Mouse (Mus musculus) forebrain, embryonic 11.5 days (tissue): ENCODE results near the gene Dpep2nb. TPM values are rescaled to one million over a fixed set of nuclear protein-coding genes. Genes with fewer than 3 reads are reported as not detected.
A peak's percentile ranks its signal among the peaks of the same experiment; 100 is the strongest.

Source experiments
- ATAC-seq: fragments of 200-750 bp; cut with Nextera tagmentation; replicated peaks from 2 replicates; pipeline ENCODE4 v1.8.0; 2017; ENCODE audit warnings: moderate TSS enrichment; ENCODE audit not compliant: low FRiP score
- DNase-seq: peaks from one replicate; pipeline ENCODE4 v3.0.0-alpha.2; 2017; ENCODE audit warnings: low spot score
- H3K27ac ChIP-seq: fragments of 300-500 bp; sonication (generic); 2 replicates; pipeline ENCODE4 v1.5.1; 2014; ENCODE audit warnings: low read depth, low read length
- H3K27me3 ChIP-seq: fragments of 300-500 bp; sonication (generic); 2 replicates; pipeline ENCODE4 v1.6.1; 2014; ENCODE audit warnings: mild to moderate bottlenecking, low read length, mixed read lengths; ENCODE audit not compliant: control insufficient read depth, insufficient read depth
- H3K36me3 ChIP-seq: fragments of 300-500 bp; sonication (generic); 2 replicates; pipeline ENCODE4 v1.6.1; 2014; ENCODE audit warnings: mild to moderate bottlenecking, low read length, moderate library complexity, mixed read lengths; ENCODE audit not compliant: control insufficient read depth, insufficient read depth
- H3K4me1 ChIP-seq: fragments of 300-500 bp; sonication (generic); replicated peaks from 2 replicates; pipeline ENCODE4 v1.6.1; 2014; ENCODE audit warnings: low read length, mixed read lengths; ENCODE audit not compliant: control insufficient read depth, insufficient read depth
- H3K4me2 ChIP-seq: fragments of 300-500 bp; sonication (generic); 2 replicates; pipeline ENCODE4 v1.6.1; 2014; ENCODE audit warnings: low read depth, mild to moderate bottlenecking, low read length, moderate library complexity, mixed read lengths; ENCODE audit not compliant: severe bottlenecking
- H3K4me3 ChIP-seq: fragments of 300-500 bp; sonication (generic); 2 replicates; pipeline ENCODE4 v1.5.1; 2014; ENCODE audit warnings: low read depth, low read length
- H3K9ac ChIP-seq: fragments of 300-500 bp; sonication (generic); 2 replicates; pipeline ENCODE4 v1.6.1; 2014; ENCODE audit warnings: low read length
- H3K9me3 ChIP-seq: fragments of 300-500 bp; sonication (generic); 2 replicates; pipeline ENCODE4 v1.6.1; 2016; ENCODE audit warnings: low read length, mixed read lengths; ENCODE audit not compliant: control insufficient read depth
- WGBS: fragments of 180-500 bp; shearing (Covaris S2); extraction: QIAGEN DNeasy Blood & Tissue Kit; methylation state at CpG from one replicate; pipeline ENCODE4 v1.1.7; 2014; 5-methylcytosine and 5-hydroxymethylcytosine counted together
- polyA plus RNA-seq: library from polyadenylated mRNA; unstranded; fragments of >200 nt; fragmentation: Nextera tagmentation; extraction: Ambion mirVana; gene quantifications from 2 replicates; pipeline ENCODE4 v1.2.1, GENCODE M21; 2014

The Dpep2nb gene
- polyA plus RNA-seq, 1 experiment from 2014 or later: not detected

DNA sequence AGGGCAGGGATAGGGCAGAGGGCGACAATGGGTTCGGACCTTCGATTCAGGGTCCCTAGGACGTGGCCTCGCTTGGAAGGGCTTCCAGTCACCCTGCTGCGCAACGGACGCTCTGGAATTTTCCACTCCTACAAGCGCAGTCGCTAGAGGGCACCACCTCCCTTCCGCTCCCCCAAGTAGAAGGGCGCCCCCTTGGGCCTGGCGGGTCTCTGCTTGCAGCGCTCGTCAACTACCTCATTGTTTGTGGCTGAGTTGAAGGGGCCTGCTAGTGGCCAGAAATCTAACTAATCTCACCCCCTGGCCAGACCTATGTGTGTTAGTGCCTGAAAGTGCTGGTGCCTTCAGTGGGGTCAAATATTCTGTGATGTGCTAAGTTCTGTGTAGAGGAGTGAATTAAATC lies 26.4 kb downstream of the Dpep2nb start, which contains the start of gene Dpep3:
TSS of gene Dpep3 (minus strand) at position 105 of the 400 bp plus-strand sequence.
- Histone ChIP-seq H3K9me3 (no peaks in the 10 kb centered on the region), H3K4me2 (no peak within 1 kb of the TSS), H3K9ac (no peak within 1 kb of the TSS), H3K27me3 (no peaks in the 10 kb centered on the region), H3K4me3 (no peak within 1 kb of the TSS), H3K4me1 (no peaks in the 10 kb centered on the region), H3K36me3 (no peaks in the 10 kb centered on the region), H3K27ac (no peak within 1 kb of the TSS)
- DNase-seq (no peak), ATAC-seq (no peak)
- 91% methylated on average over 15 of the region's 15 CpGs for WGBS

GRCm38 (mm10) chr8:105975363-105975762 lies 30.4 kb downstream of the Dpep2nb start:
- no peak for ATAC-seq
- Histone ChIP-seq H3K9ac (no peak overlapping the region), H3K4me2 (no peak overlapping the region), H3K36me3 (no peaks in the 10 kb centered on the region), H3K27ac (no peak overlapping the region), H3K27me3 (no peaks in the 10 kb centered on the region), H3K9me3 (no peaks in the 10 kb centered on the region), H3K4me3 (no peak overlapping the region), H3K4me1 (no peaks in the 10 kb centered on the region)
- WGBS: 61% methylated on average over 7 of the region's 7 CpGs
- no peak for DNase-seq

DNA sequence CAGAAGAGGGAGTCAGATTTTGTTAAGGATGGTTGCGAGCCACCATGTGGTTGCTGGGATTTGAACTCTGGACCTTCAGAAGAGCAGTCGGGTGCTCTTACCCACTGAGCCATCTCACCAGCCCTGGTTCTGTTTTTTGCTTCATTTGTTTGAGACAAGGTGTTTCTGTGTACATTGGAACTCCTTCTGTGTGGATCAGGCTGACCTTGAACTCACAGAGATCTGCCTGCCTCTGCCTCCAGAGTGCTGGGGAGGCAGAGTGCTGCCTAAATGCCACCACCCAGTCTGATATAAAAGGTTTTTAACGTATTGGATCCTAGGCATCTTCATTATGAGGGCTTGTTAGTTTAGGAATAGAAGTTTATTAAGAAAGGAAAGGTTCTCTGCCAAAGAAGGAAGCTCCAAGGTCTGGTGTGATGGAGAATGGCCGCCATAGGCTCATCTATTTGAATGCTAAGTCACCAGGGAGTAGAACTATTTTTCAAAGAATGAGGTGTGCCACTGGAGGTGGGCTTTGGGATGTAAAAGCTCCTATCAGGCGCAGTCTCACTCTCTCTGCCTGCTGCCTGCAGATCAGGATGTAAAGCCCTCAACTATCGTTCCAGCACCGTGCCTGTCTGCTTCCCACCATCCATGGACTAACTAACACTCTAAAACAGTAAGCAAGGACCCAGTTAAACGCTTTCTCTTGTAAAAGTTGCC lies 34.6 kb downstream of the Dpep2nb start:
- Histone ChIP-seq H3K27me3 (peaks cover 7% of the 10 kb centered on the region), H3K4me1 (0 out of 2 replicates have a peak, but pooled peaks cover 2% of the 10 kb centered on the region), H3K27ac (no peak overlapping the region), H3K9me3 (no peaks in the 10 kb centered on the region), H3K9ac (no peak overlapping the region), H3K36me3 (no peaks in the 10 kb centered on the region), H3K4me2 (no peak overlapping the region), H3K4me3 (no peak overlapping the region)
- DNase-seq (no peak), ATAC-seq (no peak)
- 79% methylated on average over 8 of the region's 8 CpGs for WGBS

DNA sequence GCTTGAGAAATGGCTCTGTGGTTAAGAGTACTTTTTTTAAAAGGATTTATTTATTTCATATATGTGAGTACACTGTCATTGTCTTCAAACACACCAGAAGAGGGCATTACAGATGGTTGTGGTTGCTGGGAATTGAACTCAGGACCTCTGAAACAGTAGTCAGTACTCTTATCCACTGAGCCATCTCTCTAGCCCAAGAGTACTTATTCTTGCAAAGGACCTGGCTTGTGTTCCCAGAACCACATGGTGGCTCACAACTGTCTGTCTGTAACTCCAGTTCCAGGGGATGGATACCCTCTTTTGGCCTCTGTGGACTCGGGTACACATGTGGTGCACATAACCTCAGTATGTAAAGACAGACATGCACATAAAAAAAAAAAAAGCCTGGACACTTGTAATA lies 36.4 kb downstream of the Dpep2nb start:
- no peak overlapping the region for H3K4me2 ChIP-seq
- peaks cover 19% of the 10 kb centered on the region for H3K27me3 ChIP-seq
- H3K4me1 ChIP-seq: 0 out of 2 replicates have a peak, but pooled peaks cover 6% of the 10 kb centered on the region
- ATAC-seq (no peak), DNase-seq (no peak)
- no peaks in the 10 kb centered on the region for H3K9me3 ChIP-seq
- H3K4me3 ChIP-seq: no peak overlapping the region
- WGBS: 86% methylated on average over 1 of the region's 1 CpGs
- H3K36me3 ChIP-seq: no peaks in the 10 kb centered on the region
- no peak overlapping the region for H3K27ac ChIP-seq
- no peak overlapping the region for H3K9ac ChIP-seq

- H3K27ac ChIP-seq: no peak overlapping the region
- peak overlapping the region; percentile 82; the same call in 1 of the 2 replicates for H3K4me2 ChIP-seq
- no peak overlapping the region for H3K9ac ChIP-seq
- peaks cover 19% of the 10 kb centered on the region for H3K27me3 ChIP-seq
- 9% methylated on average over 19 of the region's 19 CpGs for WGBS
- H3K9me3 ChIP-seq: no peaks in the 10 kb centered on the region
- H3K4me1 ChIP-seq: 0 out of 2 replicates have a peak, but pooled peaks cover 6% of the 10 kb centered on the region
- H3K36me3 ChIP-seq: no peaks in the 10 kb centered on the region
- DNase-seq (peak; percentile 60), ATAC-seq (no peak)
- H3K4me3 ChIP-seq: no peak overlapping the region
Measured at GRCm38 (mm10) chr8:105966692-105967311, 39.0 kb downstream of the Dpep2nb start.

- DNase-seq (peak; percentile 83), ATAC-seq (peak; percentile 78)
- Histone ChIP-seq H3K9ac (peak within 1 kb of the TSS; percentile 62), H3K36me3 (no peaks in the 10 kb centered on the region), H3K27ac (no peak within 1 kb of the TSS), H3K4me1 (0 out of 2 replicates have a peak, but pooled peaks cover 6% of the 10 kb centered on the region), H3K4me2 (peak within 1 kb of the TSS; percentile 82), H3K27me3 (peaks cover 19% of the 10 kb centered on the region), H3K9me3 (no peaks in the 10 kb centered on the region), H3K4me3 (peak within 1 kb of the TSS; percentile 55)
- 2% methylated on average over 44 of the region's 47 CpGs for WGBS
Measured at GRCm38 (mm10) chr8:105965905-105966341, 39.9 kb downstream of the Dpep2nb start, which contains the start of gene Slc12a4. Gene Slc12a4 (minus strand): TSS chr8:105966097.

DNA sequence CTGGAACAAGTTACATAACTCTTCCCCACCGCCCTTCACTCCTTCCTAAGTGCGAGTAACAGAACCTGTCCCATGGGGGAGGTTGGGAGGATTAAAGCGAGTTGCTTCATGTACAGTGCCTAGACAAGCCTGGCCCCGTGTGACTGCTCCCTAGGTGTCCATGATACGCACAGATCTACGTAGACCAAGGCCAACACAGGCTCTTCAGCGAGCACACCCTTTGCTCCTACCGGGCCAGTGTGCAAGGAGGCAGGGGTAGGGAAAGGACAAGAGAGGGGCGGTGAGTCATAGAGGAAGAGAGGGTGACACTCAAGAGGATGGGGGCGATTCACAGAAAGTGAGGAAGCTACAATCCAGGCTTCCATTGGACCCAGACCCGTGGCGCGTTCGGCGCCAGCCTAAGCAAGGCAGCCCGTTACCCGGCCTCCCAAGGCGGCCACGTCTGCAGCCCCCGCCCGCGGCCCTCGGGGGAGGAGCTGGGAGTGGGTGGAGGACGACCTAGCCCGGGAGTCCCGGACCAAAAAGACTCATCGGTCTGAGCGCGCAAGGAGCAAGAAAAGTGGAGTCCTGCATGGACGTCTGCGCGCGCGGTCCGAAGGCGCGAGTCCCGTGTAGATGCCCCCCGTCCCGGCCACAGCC lies 40.4 kb downstream of the Dpep2nb start:
- DNase-seq (no peak), ATAC-seq (peak; percentile 76)
- no peaks in the 10 kb centered on the region for H3K9me3 ChIP-seq
- no peak overlapping the region for H3K27ac ChIP-seq
- H3K27me3 ChIP-seq: peaks cover 19% of the 10 kb centered on the region
- WGBS: 4% methylated on average over 40 of the region's 40 CpGs
- H3K9ac ChIP-seq: peak overlapping the region; percentile 62
- H3K4me2 ChIP-seq: peak overlapping the region; percentile 82
- no peaks in the 10 kb centered on the region for H3K36me3 ChIP-seq
- H3K4me3 ChIP-seq: peak overlapping the region; percentile 55
- H3K4me1 ChIP-seq: 0 out of 2 replicates have a peak, but pooled peaks cover 6% of the 10 kb centered on the region

DNA sequence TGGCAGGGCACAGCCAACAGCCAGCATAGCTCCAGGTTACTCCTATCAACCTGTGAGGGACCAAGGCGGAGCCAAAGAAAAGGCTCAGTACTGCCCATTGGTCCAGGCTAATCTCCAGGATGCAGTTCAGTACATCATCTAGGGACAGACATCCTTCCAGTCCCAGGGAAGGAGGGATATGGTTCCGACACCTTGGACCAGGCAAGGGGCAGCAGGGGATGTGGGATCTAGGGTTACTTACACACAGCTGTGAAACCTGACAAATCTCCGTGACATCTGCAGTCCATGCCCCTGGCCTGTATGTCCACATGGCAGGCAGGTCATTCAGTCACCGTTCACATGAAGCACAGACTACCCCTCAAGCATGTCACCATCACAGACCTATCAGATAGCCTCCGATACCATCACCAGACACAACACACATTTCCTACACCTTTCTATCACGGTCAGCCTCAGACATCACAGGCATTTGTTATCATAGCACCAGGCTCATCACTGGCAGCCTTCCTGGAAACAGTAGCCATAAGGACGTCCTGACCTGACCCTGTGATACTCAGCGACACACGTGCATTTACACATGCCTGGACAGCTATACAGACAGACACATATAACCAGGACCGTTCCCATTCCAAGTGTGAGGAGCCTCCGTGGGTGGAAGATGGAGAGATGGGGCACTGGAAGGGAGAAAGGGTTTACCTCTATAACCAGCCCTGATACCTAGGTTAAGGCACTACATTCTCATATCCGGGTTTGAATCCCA lies 41.1 kb downstream of the Dpep2nb start:
- 72% methylated on average over 12 of the region's 12 CpGs for WGBS
- ATAC-seq: no peak
- 0 out of 2 replicates have a peak, but pooled peaks cover 6% of the 10 kb centered on the region for H3K4me1 ChIP-seq
- peaks cover 19% of the 10 kb centered on the region for H3K27me3 ChIP-seq
- peak overlapping the region; percentile 82; the same call in 1 of the 2 replicates for H3K4me2 ChIP-seq
- no peak for DNase-seq
- H3K27ac ChIP-seq: no peak overlapping the region
- H3K4me3 ChIP-seq: peak overlapping the region; percentile 55; the same call in 1 of the 2 replicates
- H3K36me3 ChIP-seq: no peaks in the 10 kb centered on the region
- peak overlapping the region; percentile 62; the same call in 1 of the 2 replicates for H3K9ac ChIP-seq
- no peaks in the 10 kb centered on the region for H3K9me3 ChIP-seq
